Comparison of ENCODE assay signal across 10 mouse cellular contexts in genomic region chr1:75357261-75357660, GRCm38 (mm10). TPM values are rescaled to one million over a fixed set of nuclear protein-coding genes. Genes with fewer than 3 reads are reported as not detected.
DNase-seq lines count a peak whose midpoint lies in the region; ATAC-seq and TF ChIP-seq lines count a peak whose summit lies in the region.
"Had no signal": no experiment of that assay in that cellular context is flagged by ENCODE, and none has a peak within 500 bp of the region (broad histone marks: within the 10 kb centered on the region; RNA-seq: fewer than 3 reads in every experiment).

No protein-coding gene starts in this region.

- intact Hi-C loops in heart, postnatal 36 days (cut with DNase I), result no loop called here

- H3K4me2 ChIP-seq in forebrain, embryonic 11.5 days (ENCODE audit: low read depth, low read length, severe bottlenecking), result no peak overlapping the region
- H3K4me2 ChIP-seq: liver, embryonic 15.5 days; neural tube, embryonic 12.5 days had no signal

- no peak overlapping the region for H3K9ac ChIP-seq in forebrain, embryonic 11.5 days (ENCODE audit: low read length)
- H3K9ac ChIP-seq: liver, embryonic 15.5 days; neural tube, embryonic 12.5 days had no signal

- no peak for TF ChIP-seq POLR2A in kidney, adult 2 months (IDR thresholded peaks at IDR 0.05; ENCODE audit: low read depth, low read length)

- WGBS in kidney, adult 2 months, result 25% methylated on average over 7 of the region's 7 CpGs
- 86% methylated on average over 7 of the region's 7 CpGs for WGBS in forebrain, embryonic 11.5 days

- H3K27ac ChIP-seq in kidney, adult 2 months (ENCODE audit: insufficient read depth, low read depth, low read length), result peak overlapping the region; percentile 40; the same call in 1 of the 2 replicates
- no peak overlapping the region for H3K27ac ChIP-seq in forebrain, embryonic 11.5 days (ENCODE audit: low read depth, low read length)
- H3K27ac ChIP-seq: liver, embryonic 15.5 days; neural tube, embryonic 12.5 days had no signal

- no peaks in the 10 kb centered on the region for H3K9me3 ChIP-seq in forebrain, embryonic 11.5 days (ENCODE audit: control insufficient read depth, low read length)
- H3K9me3 ChIP-seq: liver, embryonic 15.5 days; neural tube, embryonic 12.5 days had no signal

- no peak overlapping the region for H3K4me3 ChIP-seq in kidney, adult 2 months (ENCODE audit: insufficient read depth, low read depth, low read length)
- H3K4me3 ChIP-seq in forebrain, embryonic 11.5 days (ENCODE audit: low read depth, low read length), result no peak overlapping the region
- H3K4me3 ChIP-seq: liver, embryonic 15.5 days; neural tube, embryonic 12.5 days had no signal

- no peaks in the 10 kb centered on the region for H3K36me3 ChIP-seq in kidney, adult 2 months (ENCODE audit: control insufficient read depth, insufficient read depth, low read length)
- H3K36me3 ChIP-seq in forebrain, embryonic 11.5 days (ENCODE audit: control insufficient read depth, insufficient read depth, low read length), result no peaks in the 10 kb centered on the region
- H3K36me3 ChIP-seq: liver, embryonic 15.5 days; neural tube, embryonic 12.5 days had no signal

- ATAC-seq in forebrain, embryonic 11.5 days (replicated peaks; ENCODE audit: low FRiP score), result no peak

- no peak for TF ChIP-seq CTCF in kidney, adult 2 months (conservative IDR thresholded peaks at IDR 0.05; ENCODE audit: insufficient read depth, insufficient read length, low read depth, low read length)

- H3K4me1 ChIP-seq in kidney, adult 2 months (ENCODE audit: control insufficient read depth, insufficient read depth, low read length), result no peaks in the 10 kb centered on the region
- peaks cover 4% of the 10 kb centered on the region for H3K4me1 ChIP-seq in forebrain, embryonic 11.5 days (replicated peaks; ENCODE audit: control insufficient read depth, insufficient read depth, low read length)

- H3K27me3 ChIP-seq in kidney, adult 2 months (replicated peaks; ENCODE audit: control insufficient read depth, insufficient read depth, low read length), result 0 out of 2 replicates have a peak, but pooled peaks cover 3% of the 10 kb centered on the region
- H3K27me3 ChIP-seq in forebrain, embryonic 11.5 days (ENCODE audit: control insufficient read depth, insufficient read depth, low read length), result peaks cover 30% of the 10 kb centered on the region

- DNase-seq in heart, adult 8-10 months (ENCODE audit: low spot score), result peak; percentile 36
- DNase-seq in heart, postnatal 36 days, result no peak
- DNase-seq in 3T3-L1 (ENCODE audit: low read depth, low spot score), result peak; percentile 47
- peak; percentile 49 for DNase-seq in adrenal gland, postnatal 25 days
- peak; percentile 83 for DNase-seq in kidney, adult 2 months
- DNase-seq in retina, embryonic 14.5 days (ENCODE audit: low spot score), result no peak
- DNase-seq in urinary bladder, adult 2 months (ENCODE audit: low spot score), result no peak
- DNase-seq in forebrain, embryonic 11.5 days (ENCODE audit: low spot score), result no peak

RNA-seq across cellular contexts. Expression of gene Des, which starts 2.9 kb away (rescaled TPM):
- total RNA-seq in heart, adult 8-10 months (2022), result 1,000 to 10,000 TPM; 1,263 to 1,551 (median 1,367) TPM
- 1,000 to 10,000 TPM; 1,347 to 1,420 TPM for total RNA-seq in heart, postnatal 36 days (2021)
- 9.3 and 14.1 TPM in 2 replicates for total RNA-seq in adrenal gland, postnatal 25 days (2021)
- polyA plus RNA-seq in kidney, adult 2 months (2012; rRNA removed), result 17.0 and 32.1 TPM in 2 replicates
- polyA plus RNA-seq in urinary bladder, adult 2 months (2012; rRNA removed), result 1,825 and 2,682 TPM in 2 replicates
- 0.86 and 1.5 TPM in 2 replicates for polyA plus RNA-seq in forebrain, embryonic 11.5 days (2014; fragmentation: Nextera tagmentation; extraction: Ambion mirVana)

RNA-seq across cellular contexts. Expression of gene Speg, which starts 17.8 kb away (rescaled TPM):
- total RNA-seq in heart, adult 8-10 months (2022), result 100 to 1,000 TPM; 131 to 145 (median 137) TPM
- 100 to 1,000 TPM; 120 to 128 TPM for total RNA-seq in heart, postnatal 36 days (2021)
- 15.8 and 18.1 TPM in 2 replicates for total RNA-seq in adrenal gland, postnatal 25 days (2021)
- 34.6 and 43.9 TPM in 2 replicates for polyA plus RNA-seq in kidney, adult 2 months (2012; rRNA removed)
- polyA plus RNA-seq in urinary bladder, adult 2 months (2012; rRNA removed), result 91.1 and 102 TPM in 2 replicates
- 14.1 and 16.0 TPM in 2 replicates for polyA plus RNA-seq in forebrain, embryonic 11.5 days (2014; fragmentation: Nextera tagmentation; extraction: Ambion mirVana)

RNA-seq across cellular contexts. Expression of gene Dnpep, which starts 39.5 kb away (rescaled TPM):
- total RNA-seq in heart, adult 8-10 months (2022), result 10 to 100 TPM; 85.4 to 89.1 (median 86.9) TPM
- 10 to 100 TPM; 78.0 to 89.7 TPM for total RNA-seq in heart, postnatal 36 days (2021)
- 91.1 and 117 TPM in 2 replicates for total RNA-seq in adrenal gland, postnatal 25 days (2021)
- 117 and 124 TPM in 2 replicates for polyA plus RNA-seq in kidney, adult 2 months (2012; rRNA removed)
- 106 and 124 TPM in 2 replicates for polyA plus RNA-seq in urinary bladder, adult 2 months (2012; rRNA removed)
- 125 and 129 TPM in 2 replicates for polyA plus RNA-seq in forebrain, embryonic 11.5 days (2014; fragmentation: Nextera tagmentation; extraction: Ambion mirVana)

Comparison
In these comparisons a context has a peak if more than half of its experiments do, and no peak if none do; other contexts are left out.
1. DNase-seq: peak in heart, adult 8-10 months (single experiment), 3T3-L1 (single experiment), adrenal gland, postnatal 25 days (single experiment) and kidney, adult 2 months (single experiment); none in heart, postnatal 36 days (0 of 2), retina, embryonic 14.5 days (single experiment), urinary bladder, adult 2 months (single experiment) and forebrain, embryonic 11.5 days (single experiment).
2. RNA of gene Des, which starts 2.9 kb away (total RNA-seq): 1,347 to 1,420 TPM in heart, postnatal 36 days and 1,263 to 1,551 TPM in heart, adult 8-10 months; 9.3 to 14.1 TPM in adrenal gland, postnatal 25 days; every median in the first group is over 10 times any median in the second.